Mouse (Mus musculus) urinary bladder, postnatal 14 days (tissue): Measurements from ENCODE around the gene Gadd45gip1.
A peak's percentile ranks its signal among the peaks of the same experiment; 100 is the strongest.

Source experiments
- DNase-seq: peaks from one replicate; pipeline ENCODE4 v3.0.0; 2021; ENCODE audit warnings: low spot score

The Gadd45gip1 gene

GRCm38 (mm10) chr8:84847684-84848435 lies 16.5 kb downstream of the Gadd45gip1 start:
- DNase-seq = no peak

GRCm38 (mm10) chr8:84856434-84856833 lies 25.1 kb downstream of the Gadd45gip1 start:
- DNase-seq = no peak

GRCm38 (mm10) chr8:84856864-84857441 lies 25.6 kb downstream of the Gadd45gip1 start, which contains the start of gene Farsa:
TSS of gene Farsa (plus strand) at chr8:84856989.
- peak; percentile 93 for DNase-seq

GRCm38 (mm10) chr8:84871376-84872308 lies 40.3 kb downstream of the Gadd45gip1 start, which contains the start of gene Syce2:
TSS of gene Syce2 (plus strand) at chr8:84872111.
- peak; percentile 87 for DNase-seq

- peak; percentile 38 for DNase-seq
Observed at GRCm38 (mm10) chr8:84872309-84872965, 41.1 kb downstream of the Gadd45gip1 start.

GRCm38 (mm10) chr8:84873016-84873415 lies 41.7 kb downstream of the Gadd45gip1 start:
- DNase-seq = no peak

- no peak for DNase-seq
Observed at GRCm38 (mm10) chr8:84874339-84874738, 43.0 kb downstream of the Gadd45gip1 start.

GRCm38 (mm10) chr8:84877297-84878035 lies 46.1 kb downstream of the Gadd45gip1 start:
- no peak for DNase-seq

- DNase-seq = no peak
Observed at GRCm38 (mm10) chr8:84878915-84879314, 47.6 kb downstream of the Gadd45gip1 start.

- DNase-seq = no peak
Observed at GRCm38 (mm10) chr8:84884728-84885127, 53.4 kb downstream of the Gadd45gip1 start.
